Mouse (Mus musculus) thymus, postnatal 36 days (tissue): ENCODE data around the gene Olfr709-ps1.
"Not testable (repeated sequence)": the region's sequence is repeated elsewhere in the genome, so short reads cannot be mapped to it uniquely, and the experiment has no call there.

ENCODE experiments used
- DNase-seq, 2 experiments: peaks; one replicate each; pipeline ENCODE4 v3.0.0; 2022; ENCODE audit warnings: mixed read lengths in 2 of 2

Gene Olfr709-ps1

GRCm38 (mm10) chr7:106932119-106932518 is at the start of gene Olfr709-ps1:
Gene Olfr709-ps1, minus strand, starts transcription at chr7:106932219.
- DNase-seq, result no peak

- DNase-seq, result no peak
Observed at GRCm38 (mm10) chr7:106975353-106975752, 43.3 kb upstream of the Olfr709-ps1 start, which contains the start of gene Olfr711. Gene Olfr711, minus strand, starts transcription at chr7:106975453.

GRCm38 (mm10) chr7:106967503-106967902 is 35.5 kb upstream of the Olfr709-ps1 start:
- DNase-seq, result not testable (repeated sequence)

GRCm38 (mm10) chr7:106963837-106964236 is 31.8 kb upstream of the Olfr709-ps1 start, which contains the start of gene Olfr6:
Gene Olfr6, minus strand, starts transcription at chr7:106963937.
- no peak for DNase-seq

- DNase-seq, result no peak
Observed at GRCm38 (mm10) chr7:106948212-106948611, 16.2 kb upstream of the Olfr709-ps1 start, which contains the start of gene Olfr710. Gene Olfr710, minus strand, starts transcription at chr7:106948312.

- DNase-seq, result not testable (repeated sequence)
Observed at GRCm38 (mm10) chr7:106920961-106921360, 11.1 kb downstream of the Olfr709-ps1 start.

- no peak for DNase-seq
Observed at GRCm38 (mm10) chr7:106907676-106908075, 24.3 kb downstream of the Olfr709-ps1 start, which contains the start of gene Olfr1532-ps1. Gene Olfr1532-ps1, plus strand, starts transcription at chr7:106908001.

- not testable (repeated sequence) for DNase-seq
Observed at GRCm38 (mm10) chr7:106901141-106901540, 30.9 kb downstream of the Olfr709-ps1 start, which contains the start of gene Olfr707. Gene Olfr707, minus strand, starts transcription at chr7:106901241.

- DNase-seq, result no peak
Observed at GRCm38 (mm10) chr7:106888062-106888461, 44.0 kb downstream of the Olfr709-ps1 start, which contains the start of gene Olfr706. Gene Olfr706, minus strand, starts transcription at chr7:106888162.

GRCm38 (mm10) chr7:106876791-106877190 is 55.2 kb downstream of the Olfr709-ps1 start, which contains the start of gene Olfr705:
Gene Olfr705, minus strand, starts transcription at chr7:106876891.
- no peak for DNase-seq
